Mouse (Mus musculus) bone marrow, adult 2 months (tissue): ENCODE results near the gene Gm44511. TPM values are rescaled to one million over a fixed set of nuclear protein-coding genes. Genes with fewer than 3 reads are reported as not detected.
"Not testable (repeated sequence)": the region's sequence is repeated elsewhere in the genome, so short reads cannot be mapped to it uniquely, and the experiment has no call there.

Experiments used
- H3K27ac ChIP-seq: fragments of 200-500 bp; 2 replicates; pipeline ENCODE4 v1.5.1; 2012; ENCODE audit warnings: low read depth, mild to moderate bottlenecking, control low read depth, inconsistent platforms, low read length; ENCODE audit not compliant: control insufficient read depth, poor library complexity, insufficient read depth
- H3K4me1 ChIP-seq: fragments of 200-500 bp; 2 replicates; pipeline ENCODE4 v1.6.1; 2011; ENCODE audit warnings: low read length; ENCODE audit not compliant: control insufficient read depth, insufficient read depth
- H3K4me3 ChIP-seq: fragments of 200-500 bp; replicated peaks from 2 replicates; pipeline ENCODE3; 2011; ENCODE audit warnings: mild to moderate bottlenecking, low read depth, low read length, control low read depth; ENCODE audit not compliant: control insufficient read depth
- CTCF ChIP-seq: fragments of 200-500 bp; IDR thresholded peaks from 2 replicates; pipeline ENCODE4 v1.5.1; 2011; ENCODE audit warnings: low read length, control low read depth; ENCODE audit not compliant: control insufficient read depth, insufficient read depth
- POLR2A ChIP-seq: fragments of 200-500 bp; IDR thresholded peaks from 2 replicates; pipeline ENCODE4 v1.6.1; 2011; ENCODE audit warnings: low read depth, mild to moderate bottlenecking, control low read depth, low read length, borderline replicate concordance; ENCODE audit not compliant: control insufficient read depth
- WGBS: fragments of 180-500 bp; shearing (Covaris S2); methylation state at CpG from one replicate; pipeline ENCODE4 v1.1.7; 2018; 5-methylcytosine and 5-hydroxymethylcytosine counted together
- polyA plus RNA-seq: library from polyadenylated mRNA; stranded (reverse); fragments of >200 nt; gene quantifications from 2 replicates; pipeline ENCODE4 v1.2.4, GENCODE M21; 2011; ENCODE audit warnings: low replicate concordance; ENCODE audit not compliant: missing spikeins, insufficient read depth, insufficient read length

Gm44511 gene
- polyA plus RNA-seq, 1 experiment: 2.3 TPM

DNA sequence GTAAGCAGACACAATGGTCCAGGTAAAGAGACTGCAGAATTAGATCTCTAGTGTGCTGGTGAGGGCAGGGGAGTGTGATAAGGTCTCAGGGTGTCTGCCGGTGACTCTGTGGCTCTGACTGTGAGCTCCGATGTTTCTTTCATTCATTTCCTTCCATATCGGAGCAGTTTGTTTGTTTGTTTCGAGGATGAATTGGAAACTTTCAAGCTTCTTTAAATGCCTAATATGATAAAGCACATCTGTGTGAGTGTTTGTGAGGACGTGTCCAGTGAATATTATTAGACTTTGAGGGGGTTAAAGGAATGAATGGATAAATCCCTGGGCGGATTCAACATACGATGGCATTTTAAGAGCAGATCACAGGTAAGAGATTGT is 26.2 kb downstream of the Gm44511 start:
- TF ChIP-seq CTCF: no peak
- TF ChIP-seq POLR2A: no peak
- WGBS: 28% methylated on average over 7 of the region's 7 CpGs
- Histone ChIP-seq H3K27ac (no peak overlapping the region), H3K4me1 (peaks cover 3% of the 10 kb centered on the region; the same call in 1 of the 2 replicates), H3K4me3 (peak overlapping the region; percentile 36)

DNA sequence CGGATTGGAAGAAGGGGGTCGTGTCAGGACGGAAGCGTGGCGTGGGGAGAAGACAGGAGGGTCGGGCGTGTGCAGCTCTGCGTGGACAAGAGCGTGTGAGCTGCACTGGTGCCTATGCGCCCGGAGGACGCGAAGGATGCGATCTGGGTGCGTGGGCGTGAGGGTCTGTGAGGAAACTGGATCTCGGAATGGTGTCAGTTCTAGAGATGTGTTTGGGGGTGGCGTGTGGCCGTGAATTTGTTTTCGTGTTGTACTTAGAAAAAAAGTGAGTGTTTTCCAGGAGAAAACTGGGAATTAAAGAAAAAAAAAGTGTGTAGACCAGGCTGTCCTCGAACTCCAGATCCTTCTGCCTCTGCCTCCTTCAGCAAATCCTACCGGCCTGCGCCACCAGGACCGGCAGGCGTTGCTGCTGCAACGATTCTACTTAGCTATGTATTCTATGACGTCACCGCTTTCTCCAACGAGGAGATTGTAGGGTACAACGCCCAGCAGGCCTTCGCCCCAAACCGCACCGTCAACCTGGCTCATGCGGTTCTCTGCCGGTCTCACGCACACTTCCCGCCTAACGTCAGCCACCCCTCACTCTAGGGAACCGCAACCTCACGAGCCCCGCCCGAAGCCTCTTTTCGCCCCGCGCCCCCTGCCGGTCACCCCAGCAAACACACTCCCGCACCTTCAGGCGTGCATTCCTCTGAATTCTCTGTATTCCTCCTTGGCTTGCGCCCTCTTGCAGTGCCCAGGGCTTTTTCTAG is 26.8 kb downstream of the Gm44511 start:
- Histone ChIP-seq H3K4me3 (peak overlapping the region; percentile 97), H3K27ac (peak overlapping the region; percentile 72)
- WGBS: under 1% methylated on average over 49 of the region's 49 CpGs
- peak; percentile 61; the same call in 1 of the 2 replicates for TF ChIP-seq POLR2A
- TF ChIP-seq CTCF: peak; percentile 55; the same call in 1 of the 2 replicates
- H3K4me1 ChIP-seq: not testable (repeated sequence)

DNA sequence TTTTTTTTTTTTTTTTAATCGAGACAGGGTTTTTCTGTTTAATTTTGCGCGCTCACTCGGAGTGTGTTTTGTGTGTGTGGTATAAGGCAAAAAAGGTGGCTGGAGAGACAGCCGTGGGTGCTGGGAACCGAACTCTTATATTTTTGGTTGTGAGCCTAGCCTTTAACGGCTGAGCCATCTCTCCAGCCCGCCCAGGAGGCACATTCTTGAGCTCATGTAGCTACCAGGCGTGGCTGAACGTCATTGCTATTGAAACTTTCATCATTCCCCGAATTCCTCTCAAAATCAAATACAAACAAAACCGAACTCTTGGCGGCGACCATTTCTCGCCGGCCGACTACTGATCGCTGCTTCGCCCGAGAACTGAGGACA is 27.4 kb downstream of the Gm44511 start:
- H3K4me3 ChIP-seq: peak overlapping the region; percentile 76
- H3K27ac ChIP-seq: peak overlapping the region; percentile 72
- not testable (repeated sequence) for H3K4me1 ChIP-seq
- under 1% methylated on average over 20 of the region's 20 CpGs for WGBS

DNA sequence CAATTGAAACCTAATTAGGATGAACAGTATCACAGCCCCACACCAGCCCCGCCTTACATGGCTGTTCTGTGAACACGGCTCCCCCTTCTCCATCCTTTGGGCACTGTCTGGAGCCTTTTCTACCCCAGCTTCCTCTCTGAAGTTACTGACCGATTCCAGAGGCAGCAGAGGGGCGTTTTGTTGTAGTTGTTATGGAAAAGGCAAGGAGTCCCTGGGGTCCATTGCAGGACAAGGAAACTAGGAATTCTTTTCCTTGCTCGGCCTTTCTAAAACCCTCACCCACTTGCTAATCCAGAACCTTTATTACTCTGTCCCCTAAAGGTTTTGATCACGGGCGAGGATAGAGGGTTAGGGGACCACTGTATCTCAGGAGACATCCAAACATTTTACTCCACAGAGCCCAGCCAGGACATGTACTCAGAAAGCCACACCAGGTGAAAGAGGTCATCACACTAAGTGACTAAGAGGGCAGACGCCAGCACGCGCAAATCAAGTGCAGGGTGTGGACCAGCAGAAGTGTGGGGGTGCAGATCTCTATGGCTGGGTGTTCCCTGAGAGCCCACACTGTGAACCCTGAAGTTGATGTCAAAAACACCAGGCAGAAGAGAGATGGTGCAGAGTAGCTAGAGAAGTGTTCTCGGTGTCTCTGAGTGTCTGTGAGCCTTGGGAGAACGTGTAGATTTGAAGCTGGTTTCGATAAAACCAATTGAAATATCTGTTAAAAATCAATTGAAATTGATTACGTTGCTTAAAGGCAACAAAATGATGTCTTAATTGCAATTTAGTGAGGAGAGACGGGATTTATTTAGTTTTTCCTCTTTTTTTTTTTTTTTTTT is 28.0 kb downstream of the Gm44511 start:
- peak overlapping the region; percentile 29 for H3K4me3 ChIP-seq
- WGBS: 46% methylated on average over 15 of the region's 15 CpGs
- TF ChIP-seq POLR2A (no peak), CTCF (no peak)
- H3K27ac ChIP-seq: peak overlapping the region; percentile 25; the same call in 1 of the 2 replicates
- H3K4me1 ChIP-seq: peaks cover 3% of the 10 kb centered on the region; the same call in 1 of the 2 replicates

DNA sequence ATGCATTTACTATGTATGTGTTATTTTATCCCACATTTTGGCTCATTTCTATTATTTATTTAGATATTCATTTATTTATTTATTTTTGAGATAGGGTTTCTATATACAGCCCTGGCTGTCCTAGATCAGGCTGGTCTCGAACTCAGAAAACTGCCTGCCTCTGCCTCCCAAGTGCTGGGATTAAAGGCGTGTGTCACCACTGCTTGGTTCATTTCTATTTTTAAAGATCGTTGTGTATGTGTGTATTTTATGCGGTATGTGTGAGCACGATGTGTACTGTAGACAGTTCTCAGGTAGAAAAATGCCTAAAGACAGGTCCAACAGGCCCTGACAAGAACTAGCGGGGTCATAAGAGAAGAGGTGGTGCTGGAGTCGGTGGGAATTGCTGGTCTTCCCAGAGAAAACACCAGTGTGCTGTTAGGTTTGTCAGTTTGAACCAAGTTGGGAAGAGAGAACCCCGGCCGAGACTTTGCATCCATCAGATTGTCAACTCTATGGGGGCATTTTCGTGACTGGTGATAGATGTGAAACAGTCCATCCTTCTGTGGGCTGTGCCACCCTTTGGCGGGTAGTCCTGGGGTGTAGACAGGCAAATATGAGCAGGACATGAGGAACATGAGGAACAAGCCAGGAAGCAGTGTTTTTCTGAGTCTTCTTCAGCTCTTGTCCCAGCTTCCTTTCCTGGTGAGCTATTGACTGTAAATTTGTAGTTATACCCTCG is 28.8 kb downstream of the Gm44511 start:
- 67% methylated on average over 12 of the region's 12 CpGs for WGBS
- no peak overlapping the region; the same call in 1 of the 2 replicates for H3K27ac ChIP-seq
- H3K4me1 ChIP-seq: peaks cover 3% of the 10 kb centered on the region; the same call in 1 of the 2 replicates
- no peak overlapping the region for H3K4me3 ChIP-seq
- no peak for TF ChIP-seq CTCF
- TF ChIP-seq POLR2A: no peak

DNA sequence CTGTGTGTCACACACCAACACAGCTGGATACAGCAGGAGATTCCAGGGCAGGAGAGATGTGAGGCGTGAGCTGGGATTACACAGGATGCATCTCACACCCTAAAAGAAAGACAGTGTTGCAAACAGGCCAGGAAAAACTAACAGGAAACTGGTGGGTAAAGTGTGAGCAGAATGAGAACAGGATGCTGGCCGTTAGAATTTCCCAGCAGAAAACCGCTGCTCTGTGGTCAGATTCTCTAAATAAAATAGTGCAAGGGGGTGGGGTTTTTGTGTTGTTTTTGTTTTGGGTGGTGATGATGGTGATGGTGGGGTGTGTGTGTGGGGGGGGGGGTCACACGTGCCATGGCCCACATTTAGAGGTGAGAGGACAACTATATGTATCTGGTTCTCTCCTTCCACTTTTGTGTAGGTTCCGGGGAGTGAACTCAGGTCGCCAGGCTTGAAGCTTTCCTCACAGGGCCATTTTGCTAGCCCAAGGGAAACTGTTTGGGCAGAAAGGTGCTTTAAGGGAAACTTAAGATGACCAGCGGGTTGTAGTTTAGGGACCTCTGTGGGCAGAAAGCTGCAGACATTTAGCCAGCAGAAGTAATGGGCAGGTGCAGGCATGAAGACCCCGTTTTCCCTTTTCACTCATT is 29.7 kb downstream of the Gm44511 start:
- Histone ChIP-seq H3K27ac (peak overlapping the region; percentile 65), H3K4me1 (peaks cover 3% of the 10 kb centered on the region; the same call in 1 of the 2 replicates), H3K4me3 (no peak overlapping the region)
- TF ChIP-seq CTCF (no peak), POLR2A (no peak)
- 12% methylated on average over 8 of the region's 8 CpGs for WGBS

DNA sequence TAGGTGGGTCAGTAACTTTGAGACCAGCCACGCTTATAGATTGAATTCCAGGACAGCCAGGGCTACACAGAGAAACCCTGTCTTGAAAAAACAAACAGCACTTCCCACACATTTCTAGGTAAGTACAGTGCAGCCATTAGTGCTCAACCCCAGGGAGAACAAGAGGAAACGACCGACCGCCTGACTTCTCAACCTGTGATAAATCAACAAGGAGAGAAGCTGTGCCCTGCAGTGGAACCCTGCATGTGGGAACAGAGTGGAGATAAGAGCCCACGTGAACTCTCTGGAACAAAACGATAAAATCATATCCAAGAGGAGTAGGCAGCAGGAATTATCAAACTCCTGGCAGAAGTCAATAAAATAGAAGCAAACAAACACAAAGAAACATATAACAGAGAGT is 32.4 kb downstream of the Gm44511 start:
- Histone ChIP-seq H3K27ac (no peak overlapping the region), H3K4me1 (peaks cover 3% of the 10 kb centered on the region; the same call in 1 of the 2 replicates), H3K4me3 (no peak overlapping the region)
- WGBS: 33% methylated on average over 6 of the region's 6 CpGs
- TF ChIP-seq CTCF (no peak), POLR2A (no peak)

DNA sequence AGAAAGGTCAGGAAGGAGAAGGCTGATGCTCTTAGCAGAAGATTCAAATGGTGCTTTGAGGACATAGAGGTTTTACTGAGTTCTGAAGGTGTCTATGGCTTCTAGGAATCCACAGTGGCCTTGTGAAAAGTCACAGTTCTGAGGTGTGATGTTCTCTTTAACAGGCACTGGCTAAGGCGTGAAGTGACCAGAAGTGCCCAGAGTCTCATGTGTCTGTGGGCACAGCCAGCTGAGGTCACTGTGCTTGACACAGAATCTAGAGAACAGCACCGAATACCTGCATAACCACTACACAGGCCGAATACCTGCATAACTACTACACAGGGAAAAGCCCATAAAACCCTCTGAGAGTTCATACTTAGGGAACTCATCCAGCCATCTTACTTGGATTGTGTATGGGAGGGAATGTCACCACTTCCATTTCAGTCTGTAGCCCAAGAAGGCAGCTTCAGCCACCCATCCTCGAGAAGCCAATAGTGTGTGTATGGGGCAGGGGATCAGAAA is 35.6 kb downstream of the Gm44511 start:
- H3K4me3 ChIP-seq, H3K4me1 ChIP-seq, H3K27ac ChIP-seq: not testable (repeated sequence)
- 66% methylated on average over 4 of the region's 4 CpGs for WGBS
